Mouse (Mus musculus): Measurements from ENCODE around the gene Mmp14.

DNA sequence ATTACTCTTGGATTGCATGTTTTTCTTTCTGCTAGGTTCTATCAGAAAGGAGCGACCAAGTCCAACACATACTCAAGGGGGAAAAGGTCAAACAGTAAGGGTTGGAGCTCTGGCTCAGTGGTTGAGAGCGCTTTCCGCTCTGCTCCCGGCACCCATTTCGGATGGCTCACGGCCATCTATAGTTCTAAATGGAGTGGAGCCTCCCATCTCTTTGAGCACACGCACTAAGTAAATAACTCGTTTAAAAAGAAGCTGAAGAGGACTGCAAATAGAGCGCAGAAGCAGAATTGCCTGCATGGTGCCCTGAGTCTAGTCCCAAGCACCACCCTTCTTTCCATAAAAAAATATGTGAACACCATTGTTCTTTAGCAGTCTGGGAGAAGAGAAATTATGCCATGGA is 22.2 kb downstream of the Mmp14 start:
- TF ChIP-seq CTCF (IDR thresholded peaks at IDR 0.05; ENCODE audit: insufficient read depth, low read length) (no peak), POLR2A (IDR thresholded peaks at IDR 0.05; ENCODE audit: borderline replicate concordance, extremely low read depth, low read depth, low read length) (no peak)

Data from lung, adult 2 months (tissue).